Mouse (Mus musculus) left cerebral cortex, postnatal 14 days (tissue): Measurements from ENCODE around the gene Slco4c1. TPM values are rescaled to one million over a fixed set of nuclear protein-coding genes. Genes with fewer than 3 reads are reported as not detected.
A peak's percentile ranks its signal among the peaks of the same experiment; 100 is the strongest.

ENCODE experiments used
- DNase-seq, 2 experiments: peaks; one replicate each; pipeline ENCODE4 v3.0.0; 2021 to 2022; ENCODE audit warnings: low spot score in 2 of 2, mixed read lengths in 1 of 2
- intact Hi-C: fragments of 180-260 bp; cut with DNase I; formaldehyde crosslinking; loops from one replicate; pipeline ENCODE4 v1.15.1; 2025
- total RNA-seq, 2 experiments: library from RNA; stranded (reverse); gene quantifications; 2 replicates each; pipeline ENCODE4 v1.2.3; 2021

The Slco4c1 gene
- total RNA-seq, 2 experiments from 2014 or later: 2.0 to 2.2 TPM

- intact Hi-C loops: no loop called here
- DNase-seq: no peak
Measured at GRCm38 (mm10) chr1:96789268-96789667, 82.7 kb downstream of the Slco4c1 start.

GRCm38 (mm10) chr1:96774174-96774573 is 97.8 kb downstream of the Slco4c1 start:
- DNase-seq: no peak
- intact Hi-C loops: no loop called here

DNA sequence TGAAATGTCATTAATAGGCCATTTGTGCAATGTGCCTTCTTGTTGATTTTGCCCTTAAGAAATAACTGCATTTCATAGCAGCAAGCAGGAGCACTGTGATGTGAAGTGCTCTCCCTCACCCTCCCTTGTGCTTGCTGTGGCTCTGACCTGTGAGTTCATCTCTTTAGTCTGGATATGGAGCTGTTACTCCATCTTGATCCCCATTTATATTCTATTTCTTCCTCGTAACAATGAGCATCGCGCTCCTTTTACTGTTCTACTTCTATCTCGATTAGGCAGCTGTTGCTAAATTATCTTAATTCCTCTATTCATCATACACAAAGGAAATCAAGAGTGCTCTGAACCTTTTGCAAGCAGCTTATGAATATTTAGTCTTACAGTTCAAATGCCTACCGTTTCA is 98.3 kb downstream of the Slco4c1 start:
- intact Hi-C loops: no loop called here
- DNase-seq: no peak

DNA sequence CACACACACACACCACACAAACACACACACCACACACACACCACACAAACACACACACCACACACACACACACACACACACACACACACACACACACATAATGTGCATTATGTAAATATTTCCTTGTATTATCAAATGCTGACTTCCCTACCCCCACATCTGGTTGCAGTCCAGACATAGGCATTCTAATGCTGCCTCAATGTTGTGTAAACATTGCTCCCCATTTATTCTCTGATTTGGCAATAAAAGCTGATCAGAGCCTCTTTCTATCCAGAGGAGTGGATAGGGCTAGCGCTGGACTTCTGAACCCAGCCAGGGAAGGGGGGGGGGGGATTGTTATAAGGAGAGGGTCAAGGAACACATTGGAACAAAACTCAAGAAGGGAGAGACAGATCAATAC is 101.7 kb downstream of the Slco4c1 start:
- DNase-seq: no peak
- intact Hi-C loops: no loop called here

DNA sequence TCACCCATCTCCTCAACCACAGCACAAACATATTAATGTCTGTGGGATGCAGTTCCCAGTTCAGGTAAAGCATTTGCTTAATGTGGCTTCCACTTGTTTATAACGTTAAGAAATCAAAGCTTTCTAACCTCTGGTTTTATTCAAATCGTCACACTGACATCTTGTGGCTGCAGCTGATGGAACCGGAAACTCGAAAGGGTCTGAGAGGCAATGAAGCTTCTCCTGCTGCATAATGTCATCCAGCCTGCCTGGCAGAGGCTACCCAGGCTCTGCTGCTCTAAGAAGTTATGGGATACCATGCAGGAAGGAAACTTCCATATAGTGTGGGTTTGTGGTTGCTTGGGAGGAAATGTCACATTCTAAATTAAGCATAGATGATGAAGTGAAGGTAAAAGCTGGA is 103.7 kb downstream of the Slco4c1 start:
- peak; percentile 57 to 60 for DNase-seq
- intact Hi-C loops: no loop called here

DNA sequence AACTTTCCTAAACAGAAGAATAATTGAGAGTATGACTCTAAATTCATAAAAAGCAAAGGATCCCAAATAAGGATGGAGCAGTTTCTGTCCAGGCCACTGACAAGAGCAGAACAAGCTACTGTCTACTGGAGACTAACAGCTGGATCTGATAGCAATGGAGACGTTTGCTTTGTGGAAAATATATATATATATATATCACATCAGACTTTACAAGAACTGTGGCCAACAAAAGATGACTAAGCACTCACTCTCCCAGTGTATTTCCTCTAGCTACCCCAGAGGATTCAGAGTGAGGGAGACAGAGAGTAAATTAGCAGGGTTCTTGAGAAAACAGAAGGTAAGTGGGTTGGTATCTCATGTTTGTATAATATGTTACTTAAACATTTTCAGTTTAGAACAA is 105.4 kb downstream of the Slco4c1 start:
- intact Hi-C loops: no loop called here
- no peak for DNase-seq
